Mouse (Mus musculus): ENCODE measurements around the gene Fgf16. TPM values are rescaled to one million over a fixed set of nuclear protein-coding genes. Genes with fewer than 3 reads are reported as not detected.

Gene Fgf16
- not detected in 2 replicates for polyA plus RNA-seq (2015; fragmentation: Nextera tagmentation; extraction: Ambion mirVana)

DNA sequence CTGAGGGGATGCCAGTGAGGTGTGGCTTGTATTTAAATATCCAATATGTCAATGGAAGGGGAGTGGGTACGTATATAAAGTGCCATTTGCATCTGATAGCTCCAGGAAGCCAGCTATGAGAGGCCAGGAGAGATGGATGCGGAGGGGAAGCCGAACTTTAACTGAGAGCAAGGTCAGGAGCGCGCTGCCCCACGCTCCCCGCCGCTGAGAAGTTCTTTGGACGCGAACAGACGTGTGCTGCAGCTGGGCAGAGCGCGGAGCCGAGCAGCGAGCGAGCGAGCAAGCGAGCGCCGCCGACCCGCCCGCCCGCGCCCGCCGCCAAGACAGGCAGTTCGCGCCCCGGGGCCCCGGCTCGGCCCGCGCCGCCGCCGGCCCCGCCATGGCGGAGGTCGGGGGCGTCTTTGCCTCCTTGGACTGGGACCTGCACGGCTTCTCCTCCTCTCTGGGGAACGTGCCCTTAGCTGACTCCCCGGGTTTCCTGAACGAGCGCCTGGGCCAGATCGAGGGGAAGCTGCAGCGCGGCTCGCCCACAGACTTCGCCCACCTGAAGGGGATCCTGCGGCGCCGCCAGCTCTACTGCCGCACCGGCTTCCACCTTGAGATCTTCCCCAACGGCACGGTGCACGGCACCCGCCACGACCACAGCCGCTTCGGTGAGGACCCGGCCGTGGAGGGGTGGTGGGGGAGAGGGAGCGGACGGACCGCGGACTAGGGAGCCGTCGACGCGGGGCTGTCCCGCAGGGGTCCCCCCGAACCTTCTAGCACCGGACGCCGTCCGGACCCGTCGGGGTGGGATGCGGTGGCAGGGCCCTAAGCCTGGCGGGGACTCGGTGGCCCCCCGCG lies at the start of gene Fgf16:
TSS of gene Fgf16 (plus strand) at position 118 of the 843 bp plus-strand sequence.
- WGBS: 18% methylated on average over 56 of the region's 86 CpGs
- H3K4me1 ChIP-seq (replicated peaks): peaks cover 19% of the 10 kb centered on the region
- no peaks in the 10 kb centered on the region for H3K9me3 ChIP-seq
- H3K4me2 ChIP-seq: peak within 1 kb of the TSS; percentile 61
- ATAC-seq (ENCODE audit: low read depth): peak; percentile 45
- peak within 1 kb of the TSS; percentile 41; the same call in 1 of the 2 replicates for H3K9ac ChIP-seq
- no peaks in the 10 kb centered on the region for H3K36me3 ChIP-seq
- H3K4me3 ChIP-seq: peak within 1 kb of the TSS; percentile 38
- peaks cover 75% of the 10 kb centered on the region for H3K27me3 ChIP-seq
- no peak within 1 kb of the TSS for H3K27ac ChIP-seq (replicated peaks)

DNA sequence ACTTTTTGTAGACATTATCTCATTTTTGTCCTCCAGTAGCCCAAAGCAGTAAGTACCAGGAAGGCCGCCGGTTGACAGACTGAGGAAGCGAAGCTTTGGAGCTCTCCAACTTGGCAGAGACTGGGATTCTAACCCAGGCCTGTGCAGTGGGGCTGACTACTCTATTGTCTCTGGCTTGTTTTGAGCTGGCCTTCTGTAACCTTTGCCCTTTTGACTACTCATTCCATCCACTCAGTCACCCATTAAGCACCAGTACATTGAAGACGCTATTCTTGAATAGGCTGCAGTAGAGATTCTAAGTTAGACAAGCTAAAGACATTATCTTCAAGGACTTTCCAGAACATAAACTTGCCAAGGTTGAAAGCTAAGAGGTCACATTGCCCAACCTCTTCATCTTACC lies 49.3 kb upstream of the Fgf16 start:
- Histone ChIP-seq H3K4me2 (no peak overlapping the region), H3K9ac (no peak overlapping the region), H3K4me3 (no peak overlapping the region), H3K27me3 (no peaks in the 10 kb centered on the region), H3K36me3 (no peaks in the 10 kb centered on the region), H3K4me1 (replicated peaks) (no peaks in the 10 kb centered on the region), H3K9me3 (no peaks in the 10 kb centered on the region), H3K27ac (replicated peaks) (no peak overlapping the region)
- 69% methylated on average over 4 of the region's 4 CpGs for WGBS
- ATAC-seq (ENCODE audit: low read depth): no peak

DNA sequence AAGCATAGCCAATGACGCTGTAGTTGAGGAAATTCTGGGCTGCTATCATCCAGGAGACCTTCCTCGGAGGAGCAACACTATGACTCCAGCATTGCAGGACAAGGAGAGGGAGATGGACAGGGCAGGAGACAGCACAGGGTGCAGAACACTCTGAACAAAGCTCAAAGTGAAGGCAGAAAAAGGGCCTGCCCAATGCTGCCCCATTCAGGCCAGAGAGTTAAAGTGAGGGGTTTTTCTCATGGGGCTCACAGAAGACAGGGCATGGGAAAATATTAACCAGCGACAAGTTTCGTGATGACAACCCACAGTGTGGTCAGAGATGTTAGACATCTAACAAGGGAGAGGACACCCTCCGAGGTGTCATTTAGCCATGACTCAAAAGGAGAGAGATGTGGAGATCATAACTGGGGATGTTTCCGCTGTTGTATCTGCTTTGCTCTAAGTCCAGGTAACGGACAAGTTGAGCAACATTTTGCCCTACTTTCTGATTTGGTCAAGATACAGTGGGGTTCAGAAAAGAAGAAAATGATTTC lies 48.2 kb upstream of the Fgf16 start:
- Histone ChIP-seq H3K9ac (no peak overlapping the region), H3K4me2 (no peak overlapping the region), H3K9me3 (no peaks in the 10 kb centered on the region), H3K27ac (replicated peaks) (no peak overlapping the region), H3K27me3 (no peaks in the 10 kb centered on the region), H3K36me3 (no peaks in the 10 kb centered on the region), H3K4me3 (no peak overlapping the region), H3K4me1 (replicated peaks) (no peaks in the 10 kb centered on the region)
- ATAC-seq (ENCODE audit: low read depth): no peak
- WGBS: 93% methylated on average over 7 of the region's 7 CpGs

DNA sequence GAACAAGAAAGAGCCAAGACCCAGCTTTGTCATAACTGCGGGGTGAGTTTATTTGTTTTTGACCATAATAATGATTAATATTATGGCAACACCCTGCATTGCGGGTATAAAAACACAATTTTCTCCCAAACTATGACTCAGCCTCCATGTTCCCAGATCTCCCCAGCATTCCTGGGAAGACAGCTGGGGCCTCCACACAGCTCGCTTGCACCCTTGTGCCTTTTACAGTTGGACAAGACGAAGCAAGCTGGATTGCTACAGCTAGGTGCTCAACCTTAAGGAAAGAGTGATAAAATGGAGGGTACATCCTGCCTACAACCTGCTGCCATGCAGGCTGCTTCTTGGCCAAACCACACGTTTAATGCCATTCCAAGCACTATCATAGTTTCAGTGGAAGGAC lies 45.7 kb upstream of the Fgf16 start:
- H3K4me1 ChIP-seq (replicated peaks): no peaks in the 10 kb centered on the region
- no peak overlapping the region for H3K27ac ChIP-seq (replicated peaks)
- H3K4me2 ChIP-seq: no peak overlapping the region
- no peak overlapping the region for H3K9ac ChIP-seq
- WGBS: 85% methylated on average over 5 of the region's 5 CpGs
- H3K4me3 ChIP-seq: no peak overlapping the region
- H3K36me3 ChIP-seq: no peaks in the 10 kb centered on the region
- ATAC-seq (ENCODE audit: low read depth): no peak
- H3K27me3 ChIP-seq: no peaks in the 10 kb centered on the region
- H3K9me3 ChIP-seq: no peaks in the 10 kb centered on the region

DNA sequence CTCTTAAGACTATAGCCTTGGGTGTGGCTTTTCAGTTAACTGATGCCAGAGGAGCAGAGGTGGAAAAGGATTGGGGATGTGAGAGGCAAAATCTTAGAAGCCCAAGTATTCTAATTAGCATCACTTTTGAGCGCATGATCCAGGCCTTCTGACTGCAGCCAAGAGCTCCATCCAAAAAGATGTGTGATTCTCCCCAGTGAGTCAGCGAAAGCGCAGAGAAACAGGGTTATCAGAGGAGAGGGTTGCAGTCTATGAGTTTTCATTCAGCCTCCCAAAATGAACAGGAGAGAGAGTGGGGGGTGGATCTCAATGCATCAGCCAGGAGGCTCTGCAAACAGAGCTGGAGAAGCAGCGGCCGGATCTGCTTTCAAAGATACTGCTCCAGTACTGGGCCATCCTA lies 45.1 kb upstream of the Fgf16 start:
- Histone ChIP-seq H3K27me3 (no peaks in the 10 kb centered on the region), H3K9ac (no peak overlapping the region), H3K36me3 (no peaks in the 10 kb centered on the region), H3K9me3 (no peaks in the 10 kb centered on the region), H3K4me3 (no peak overlapping the region), H3K27ac (replicated peaks) (no peak overlapping the region), H3K4me2 (no peak overlapping the region), H3K4me1 (replicated peaks) (no peaks in the 10 kb centered on the region)
- WGBS: 82% methylated on average over 5 of the region's 5 CpGs
- no peak for ATAC-seq (ENCODE audit: low read depth)

DNA sequence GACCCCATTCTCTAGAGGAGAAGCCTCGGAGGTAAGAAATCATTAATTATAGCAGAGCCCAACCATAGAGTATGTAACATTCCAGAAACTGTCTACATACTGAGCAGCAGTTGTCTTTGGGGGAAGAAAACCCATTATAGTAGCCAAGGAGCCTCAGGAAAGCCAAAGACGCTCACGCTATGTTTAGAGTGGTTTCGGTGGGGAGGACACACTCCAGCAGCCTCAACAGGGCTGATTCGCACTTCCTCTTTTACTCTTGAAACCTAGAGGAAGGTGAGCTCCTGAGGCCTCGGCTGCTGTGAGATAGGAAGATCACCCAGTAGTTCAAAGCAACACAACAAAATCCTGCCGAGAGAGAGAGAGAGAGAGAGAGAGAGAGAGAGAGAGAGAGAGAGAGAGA lies 39.9 kb upstream of the Fgf16 start:
- no peak overlapping the region for H3K9ac ChIP-seq
- ATAC-seq (ENCODE audit: low read depth): no peak
- WGBS: 77% methylated on average over 7 of the region's 7 CpGs
- no peaks in the 10 kb centered on the region for H3K9me3 ChIP-seq
- H3K36me3 ChIP-seq: no peaks in the 10 kb centered on the region
- H3K4me3 ChIP-seq: no peak overlapping the region
- H3K27me3 ChIP-seq: no peaks in the 10 kb centered on the region
- no peak overlapping the region for H3K4me2 ChIP-seq
- H3K27ac ChIP-seq (replicated peaks): no peak overlapping the region
- H3K4me1 ChIP-seq (replicated peaks): no peaks in the 10 kb centered on the region

DNA sequence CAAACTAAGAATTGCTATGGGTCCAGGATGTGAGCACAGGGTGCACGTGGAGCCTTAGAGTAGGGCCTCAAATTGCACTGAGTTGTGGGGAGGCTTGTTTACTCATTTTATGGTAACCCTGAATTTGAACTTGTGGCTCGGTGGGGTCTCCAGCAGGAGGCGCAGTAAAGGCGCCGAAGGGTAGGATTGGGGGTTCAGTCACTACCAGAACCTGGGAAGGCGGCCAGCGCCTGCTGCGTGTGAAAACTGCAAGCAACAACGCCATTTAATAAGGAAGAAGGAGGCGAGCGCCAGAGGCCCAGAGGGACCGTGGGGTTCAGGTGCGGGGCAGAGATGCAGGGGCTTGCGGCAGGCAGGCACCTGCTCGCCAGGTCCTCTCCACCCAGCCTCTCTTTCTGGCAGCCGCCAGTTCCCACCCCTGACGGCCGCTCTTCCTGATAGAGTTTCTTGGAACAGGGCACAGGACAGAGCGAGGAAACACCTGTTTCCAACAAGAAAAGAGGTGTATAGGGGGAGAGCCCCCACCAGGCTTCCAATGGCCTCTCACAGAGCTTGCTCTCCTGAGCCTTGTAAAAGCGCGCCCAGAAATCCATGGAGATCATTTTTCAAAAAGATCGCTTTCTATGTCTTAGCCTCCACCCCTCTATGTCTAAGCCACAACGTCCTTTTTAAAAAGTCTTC lies 1.1 kb upstream of the Fgf16 start:
- H3K9me3 ChIP-seq: no peaks in the 10 kb centered on the region
- ATAC-seq (ENCODE audit: low read depth): peak; percentile 44; the same call in 1 of the 2 replicates
- H3K4me2 ChIP-seq: peak overlapping the region; percentile 61
- H3K27ac ChIP-seq (replicated peaks): no peak overlapping the region
- peak overlapping the region; percentile 38 for H3K4me3 ChIP-seq
- peaks cover 71% of the 10 kb centered on the region for H3K27me3 ChIP-seq
- peaks cover 19% of the 10 kb centered on the region for H3K4me1 ChIP-seq (replicated peaks)
- H3K9ac ChIP-seq: no peak overlapping the region
- 16% methylated on average over 23 of the region's 23 CpGs for WGBS
- H3K36me3 ChIP-seq: no peaks in the 10 kb centered on the region

DNA sequence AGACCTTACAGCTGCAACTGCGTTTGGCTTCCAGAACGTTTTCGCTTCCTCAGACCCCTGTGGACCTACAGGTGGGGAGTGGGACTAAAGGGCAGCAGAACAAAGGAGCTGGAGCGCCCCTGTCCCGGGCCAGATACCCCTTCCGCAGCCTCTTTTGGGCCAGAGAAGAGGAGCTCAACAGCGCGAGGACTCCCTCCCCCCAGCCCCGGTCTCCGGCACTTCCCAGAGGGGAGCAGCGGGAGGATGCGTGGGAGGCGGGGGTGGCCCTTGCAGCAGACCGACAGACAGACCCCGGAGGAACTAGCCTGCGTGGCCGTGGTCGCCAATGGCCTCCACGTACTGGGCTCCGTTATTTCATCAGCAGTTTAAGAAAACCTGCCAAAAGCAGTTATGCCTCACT lies 467 bp upstream of the Fgf16 start:
- Histone ChIP-seq H3K27ac (replicated peaks) (no peak overlapping the region), H3K27me3 (peaks cover 75% of the 10 kb centered on the region), H3K36me3 (no peaks in the 10 kb centered on the region), H3K4me1 (replicated peaks) (peaks cover 19% of the 10 kb centered on the region), H3K9ac (peak overlapping the region; percentile 41; the same call in 1 of the 2 replicates), H3K4me2 (peak overlapping the region; percentile 61), H3K9me3 (no peaks in the 10 kb centered on the region), H3K4me3 (peak overlapping the region; percentile 38)
- ATAC-seq (ENCODE audit: low read depth): peak; percentile 56
- WGBS: 11% methylated on average over 17 of the region's 20 CpGs

DNA sequence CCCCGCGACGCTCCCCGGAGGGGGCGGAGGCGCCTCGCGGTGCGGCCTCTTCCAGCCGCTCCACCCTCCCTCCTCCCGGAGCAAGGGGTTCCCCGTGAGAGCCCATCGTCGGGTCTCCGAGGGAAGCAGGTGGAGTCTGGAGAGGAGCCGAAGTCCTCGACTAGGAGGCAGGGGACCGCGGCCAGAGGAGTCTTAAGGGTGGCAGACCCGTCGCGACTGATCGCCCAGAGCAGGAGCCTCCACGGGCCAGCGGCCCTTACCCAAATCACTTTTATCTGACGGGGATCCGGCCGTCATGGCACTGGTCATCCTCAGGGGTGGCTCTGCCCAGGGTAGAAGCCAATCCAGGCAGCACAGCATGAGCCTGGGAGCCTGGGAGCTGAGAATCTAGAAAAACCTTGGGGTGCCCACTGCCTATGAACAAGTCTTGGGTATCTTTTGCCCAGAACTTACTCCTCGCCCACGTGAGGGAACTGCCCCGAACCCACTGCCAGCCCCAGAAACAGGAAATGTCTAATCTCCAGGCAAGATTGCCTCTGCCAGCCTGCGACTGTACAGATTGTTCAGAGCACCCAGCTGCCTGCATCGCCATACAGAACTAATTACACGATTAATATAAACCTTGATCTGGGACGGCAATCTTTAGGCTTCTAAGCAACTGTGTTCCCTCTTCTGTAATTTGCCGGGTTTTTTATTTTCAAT lies 1.1 kb downstream of the Fgf16 start:
- Histone ChIP-seq H3K27ac (replicated peaks) (no peak overlapping the region), H3K9ac (no peak overlapping the region), H3K27me3 (peaks cover 74% of the 10 kb centered on the region), H3K4me1 (replicated peaks) (peaks cover 19% of the 10 kb centered on the region), H3K36me3 (no peaks in the 10 kb centered on the region), H3K4me3 (peak overlapping the region; percentile 38), H3K4me2 (peak overlapping the region; percentile 61), H3K9me3 (no peaks in the 10 kb centered on the region)
- WGBS: 13% methylated on average over 31 of the region's 36 CpGs
- ATAC-seq (ENCODE audit: low read depth): peak; percentile 36

DNA sequence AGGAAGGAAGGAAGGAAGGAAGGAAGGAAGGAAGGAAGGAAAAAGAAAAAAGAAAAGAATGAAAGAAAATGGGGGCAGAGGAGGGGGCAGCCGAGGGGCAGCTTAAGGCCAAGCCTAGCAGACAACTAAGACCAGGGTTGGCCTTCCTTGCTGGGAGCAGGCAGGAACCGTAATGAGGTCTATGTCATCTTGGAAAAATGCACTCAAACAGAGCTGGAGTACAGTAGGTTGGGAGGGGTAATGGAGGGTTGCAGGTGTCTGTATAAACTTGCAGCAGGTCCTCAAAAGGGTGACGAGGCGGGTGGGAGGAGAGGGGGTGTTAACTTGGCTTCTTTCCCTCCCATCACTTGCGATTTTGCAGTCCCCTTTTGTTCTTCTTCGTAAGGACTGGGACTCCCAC lies 1.9 kb downstream of the Fgf16 start:
- no peak for ATAC-seq (ENCODE audit: low read depth)
- H3K27ac ChIP-seq (replicated peaks): no peak overlapping the region
- no peak overlapping the region for H3K9ac ChIP-seq
- peaks cover 19% of the 10 kb centered on the region for H3K4me1 ChIP-seq (replicated peaks)
- H3K4me2 ChIP-seq: no peak overlapping the region
- H3K36me3 ChIP-seq: no peaks in the 10 kb centered on the region
- no peak overlapping the region for H3K4me3 ChIP-seq
- WGBS: 40% methylated on average over 6 of the region's 6 CpGs
- H3K9me3 ChIP-seq: no peaks in the 10 kb centered on the region
- H3K27me3 ChIP-seq: peaks cover 69% of the 10 kb centered on the region

DNA sequence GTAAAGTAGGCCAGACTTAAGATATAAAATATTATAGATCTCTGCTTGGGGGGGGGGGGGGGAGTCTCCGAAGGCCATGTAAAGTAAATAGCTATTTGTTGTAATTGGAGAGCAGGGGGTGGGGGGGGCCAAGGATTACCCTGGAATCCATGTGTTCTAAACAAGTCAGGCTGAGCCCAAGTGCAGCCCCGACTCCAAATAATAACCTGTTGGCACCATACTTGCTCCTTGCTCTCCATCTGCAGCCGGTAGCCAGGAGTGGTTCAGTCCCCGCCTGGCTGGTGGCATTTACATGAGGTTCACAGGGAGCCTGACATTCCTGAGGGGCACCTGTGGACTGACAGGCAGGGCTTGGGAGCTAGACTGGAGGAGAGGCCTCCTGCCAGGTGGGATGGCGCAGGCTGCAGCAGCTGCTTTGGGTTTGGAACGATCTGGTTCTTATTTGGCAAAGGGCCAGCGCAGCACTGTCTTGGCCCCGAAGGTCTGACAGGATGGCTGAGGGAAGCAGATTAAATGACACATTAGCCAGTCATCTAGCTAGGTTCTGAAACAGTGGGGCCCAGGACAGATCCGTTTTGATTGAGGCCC lies 3.2 kb downstream of the Fgf16 start:
- no peak overlapping the region for H3K9ac ChIP-seq
- ATAC-seq (ENCODE audit: low read depth): no peak
- H3K36me3 ChIP-seq: no peaks in the 10 kb centered on the region
- no peak overlapping the region for H3K27ac ChIP-seq (replicated peaks)
- H3K9me3 ChIP-seq: no peaks in the 10 kb centered on the region
- no peak overlapping the region for H3K4me3 ChIP-seq
- 42% methylated on average over 9 of the region's 9 CpGs for WGBS
- peaks cover 19% of the 10 kb centered on the region for H3K4me1 ChIP-seq (replicated peaks)
- no peak overlapping the region for H3K4me2 ChIP-seq
- H3K27me3 ChIP-seq: peaks cover 62% of the 10 kb centered on the region

Data from neural tube, embryonic 13.5 days (tissue).